Mouse (Mus musculus) right cerebral cortex, postnatal 10 days (tissue): Measurements from ENCODE around the gene Rtn3.

Source experiments
- DNase-seq, 2 experiments: peaks; one replicate each; pipeline ENCODE4 v3.0.0; 2021; ENCODE audit warnings: low spot score in 2 of 2

Rtn3 gene

GRCm38 (mm10) chr19:7487680-7488079 lies 4.6 kb upstream of the Rtn3 start:
- no peak for DNase-seq

- DNase-seq: peak; percentile 35 to 56
Measured at GRCm38 (mm10) chr19:7484076-7484475, 995 bp upstream of the Rtn3 start.

- DNase-seq: peak; percentile 85 to 89
Measured at GRCm38 (mm10) chr19:7483512-7483882, 416 bp upstream of the Rtn3 start.

- DNase-seq: no peak
Measured at GRCm38 (mm10) chr19:7482266-7482598, 849 bp downstream of the Rtn3 start.

- peak; percentile 75 to 81 for DNase-seq
Measured at GRCm38 (mm10) chr19:7481541-7482265, 1.4 kb downstream of the Rtn3 start.

- no peak for DNase-seq
Measured at GRCm38 (mm10) chr19:7479751-7480248, 3.3 kb downstream of the Rtn3 start.

GRCm38 (mm10) chr19:7470643-7471042 lies 12.4 kb downstream of the Rtn3 start:
- DNase-seq: no peak

- DNase-seq: no peak
Measured at GRCm38 (mm10) chr19:7467915-7468314, 15.2 kb downstream of the Rtn3 start.

GRCm38 (mm10) chr19:7459370-7459769 lies 23.7 kb downstream of the Rtn3 start:
- DNase-seq: no peak

GRCm38 (mm10) chr19:7458901-7459300 lies 24.2 kb downstream of the Rtn3 start:
- no peak for DNase-seq

- DNase-seq: no peak
Measured at GRCm38 (mm10) chr19:7456803-7457202, 26.3 kb downstream of the Rtn3 start.

GRCm38 (mm10) chr19:7445596-7445995 lies 37.5 kb downstream of the Rtn3 start:
- DNase-seq: no peak

GRCm38 (mm10) chr19:7445105-7445504 lies 38.0 kb downstream of the Rtn3 start:
- no peak for DNase-seq

- peak in 1 of 2 experiments; percentile 63 for DNase-seq
Measured at GRCm38 (mm10) chr19:7441493-7441892, 41.6 kb downstream of the Rtn3 start.

GRCm38 (mm10) chr19:7438295-7438694 lies 44.8 kb downstream of the Rtn3 start:
- no peak for DNase-seq

- DNase-seq: peak in 1 of 2 experiments; percentile 45
Measured at GRCm38 (mm10) chr19:7436061-7436970, 46.8 kb downstream of the Rtn3 start.

GRCm38 (mm10) chr19:7434887-7435286 lies 48.2 kb downstream of the Rtn3 start:
- DNase-seq: no peak

- DNase-seq: no peak
Measured at GRCm38 (mm10) chr19:7425398-7425775, 57.7 kb downstream of the Rtn3 start.

- DNase-seq: no peak
Measured at GRCm38 (mm10) chr19:7424590-7425397, 58.3 kb downstream of the Rtn3 start.

- DNase-seq: no peak
Measured at GRCm38 (mm10) chr19:7424131-7424530, 59.0 kb downstream of the Rtn3 start.

- no peak for DNase-seq
Measured at GRCm38 (mm10) chr19:7423656-7424030, 59.4 kb downstream of the Rtn3 start.

GRCm38 (mm10) chr19:7423028-7423655 lies 59.9 kb downstream of the Rtn3 start:
- peak; percentile 89 to 91 for DNase-seq
